ENCODE assay signal across 16 mouse cellular contexts in genomic region chr1:191880247-191880646, GRCm38 (mm10). TPM values are rescaled to one million over a fixed set of nuclear protein-coding genes. Genes with fewer than 3 reads are reported as not detected.
DNase-seq lines count a peak whose midpoint lies in the region; ATAC-seq and TF ChIP-seq lines count a peak whose summit lies in the region.
"Had no signal": no experiment of that assay in that cellular context is flagged by ENCODE, and none has a peak within 500 bp of the region (broad histone marks: within the 10 kb centered on the region; RNA-seq: fewer than 3 reads in every experiment).

No protein-coding gene starts in this region.

- no peak for TF ChIP-seq POLR2A in MEL (IDR thresholded peaks at IDR 0.05; ENCODE audit: control insufficient read depth in 1 of 2, insufficient read depth in 1 of 2, low read depth in 1 of 2, low read length in 2 of 2, poor library complexity in 1 of 2)

- no peak overlapping the region for H3K4me3 ChIP-seq in heart, embryonic 13.5 days
- H3K4me3 ChIP-seq in MEL (ENCODE audit: control insufficient read depth in 1 of 2, insufficient read depth in 1 of 2, low read depth in 2 of 2, low read length in 2 of 2): peak overlapping the region; percentile 3 to 28; a peak in 1 of 4 replicates
- H3K4me3 ChIP-seq: embryonic facial prominence, embryonic 13.5 days; forebrain, embryonic 12.5 days; hindbrain, embryonic 13.5 days had no signal

- no peak for TF ChIP-seq CTCF in MEL (IDR thresholded peaks at IDR 0.05 in 2 of 3, conservative IDR thresholded peaks at IDR 0.05 in 1 of 3; ENCODE audit: control insufficient read depth in 1 of 3, insufficient read depth in 1 of 3, low read depth in 2 of 3, low read length in 3 of 3, poor library complexity in 1 of 3, severe bottlenecking in 1 of 3)

- no peaks in the 10 kb centered on the region for H3K36me3 ChIP-seq in heart, embryonic 13.5 days
- H3K36me3 ChIP-seq in MEL (ENCODE audit: control insufficient read depth in 1 of 2, insufficient read depth in 2 of 2, low read length in 2 of 2): peaks cover 0 to 43% of the 10 kb centered on the region in 2 experiments; a peak in 2 of 4 replicates
- H3K36me3 ChIP-seq: embryonic facial prominence, embryonic 13.5 days; forebrain, embryonic 12.5 days; hindbrain, embryonic 13.5 days had no signal

- peak in 1 of 2 experiments; percentile 54; a peak in 2 of 4 replicates for TF ChIP-seq EP300 in MEL (IDR thresholded peaks at IDR 0.05; ENCODE audit: low read depth in 1 of 2, low read length in 2 of 2)

- H3K27ac ChIP-seq in heart, embryonic 13.5 days (replicated peaks): peak overlapping the region; percentile 53
- peak overlapping the region; percentile 20 for H3K27ac ChIP-seq in MEL (ENCODE audit: control insufficient read depth, low read depth, low read length)
- H3K27ac ChIP-seq: embryonic facial prominence, embryonic 13.5 days; forebrain, embryonic 12.5 days; hindbrain, embryonic 13.5 days had no signal

- no peak for DNase-seq in heart, postnatal 25 days (ENCODE audit: low spot score)
- DNase-seq in MEL (ENCODE audit: low read depth, low spot score) (peak; percentile 53), liver (peak; percentile 80)
- DNase-seq in cerebellum, adult 9-11 months: no peak
- DNase-seq in adrenal gland, postnatal 14 days: no peak
- DNase-seq: cerebellum, adult 9-10 months; kidney, postnatal 4 days; lung, postnatal 4 days; retina, postnatal 1 day; thymus, adult 18-20 months had no signal

- TF ChIP-seq RAD21 in MEL (IDR thresholded peaks at IDR 0.05; ENCODE audit: low read depth, low read length): no peak

- H3K9ac ChIP-seq in heart, embryonic 13.5 days: no peak overlapping the region
- H3K9ac ChIP-seq in MEL (ENCODE audit: control insufficient read depth, low read depth, low read length, poor library complexity, severe bottlenecking): no peak overlapping the region
- H3K9ac ChIP-seq: embryonic facial prominence, embryonic 13.5 days; forebrain, embryonic 12.5 days; hindbrain, embryonic 13.5 days had no signal

- H3K4me1 ChIP-seq in heart, embryonic 13.5 days: peaks cover 68% of the 10 kb centered on the region
- peaks cover 20 to 55% of the 10 kb centered on the region in 2 experiments for H3K4me1 ChIP-seq in MEL (ENCODE audit: control insufficient read depth in 1 of 2, insufficient read depth in 2 of 2, low read length in 2 of 2)

- 0 out of 2 replicates have a peak, but pooled peaks cover 9% of the 10 kb centered on the region for H3K27me3 ChIP-seq in heart, embryonic 13.5 days (replicated peaks)
- H3K27me3 ChIP-seq in MEL (ENCODE audit: control insufficient read depth in 1 of 2, insufficient read depth in 2 of 2, low read length in 2 of 2): no peaks in the 10 kb centered on the region
- H3K27me3 ChIP-seq: embryonic facial prominence, embryonic 13.5 days; hindbrain, embryonic 13.5 days had no signal

- intact Hi-C loops in heart, postnatal 25 days (cut with DNase I): no loop called here

- no peaks in the 10 kb centered on the region for H3K79me2 ChIP-seq in MEL (ENCODE audit: control insufficient read depth, insufficient read depth, low read length, poor library complexity)

- peak overlapping the region; percentile 7 for H3K4me2 ChIP-seq in heart, embryonic 13.5 days
- H3K4me2 ChIP-seq: embryonic facial prominence, embryonic 13.5 days; forebrain, embryonic 12.5 days; hindbrain, embryonic 13.5 days had no signal

- 53% methylated on average over 3 of the region's 3 CpGs for WGBS in heart, embryonic 13.5 days

- no peaks in the 10 kb centered on the region for H3K9me3 ChIP-seq in heart, embryonic 13.5 days
- H3K9me3 ChIP-seq in MEL (replicated peaks; ENCODE audit: insufficient read depth, low read length): no peaks in the 10 kb centered on the region
- H3K9me3 ChIP-seq: embryonic facial prominence, embryonic 13.5 days; forebrain, embryonic 12.5 days; hindbrain, embryonic 13.5 days had no signal

- peak; percentile 65 for ATAC-seq in heart, embryonic 13.5 days (ENCODE audit: extremely low read depth, insufficient number of reproducible peaks, low FRiP score, low TSS enrichment)
- ATAC-seq in megakaryocyte progenitor cell, adult 5-6 weeks (replicated peaks; ENCODE audit: poor library complexity): 0 out of 2 replicates have a peak, but pooled peaks have one; percentile 9
- ATAC-seq: midbrain, embryonic 16.5 days had no signal

TF ChIP-seq in MEL, 35 proteins besides CTCF, POLR2A, EP300 and RAD21:
- TF ChIP-seq TBP (IDR thresholded peaks at IDR 0.05; ENCODE audit: low read depth, low read length) (no peak), ETS1 (IDR thresholded peaks at IDR 0.05; ENCODE audit: low read depth, low read length) (0 out of 2 replicates have a peak, but pooled peaks have one; percentile 21), GABPA (IDR thresholded peaks at IDR 0.05; ENCODE audit: low read depth, low read length) (peak; percentile 80), MYC (IDR thresholded peaks at IDR 0.05; ENCODE audit: low read depth, low read length) (no peak), MAFK (IDR thresholded peaks at IDR 0.05; ENCODE audit: borderline replicate concordance, low read depth, low read length) (0 out of 2 replicates have a peak, but pooled peaks have one; percentile 24), USF2 (IDR thresholded peaks at IDR 0.05; ENCODE audit: borderline replicate concordance in 1 of 2, insufficient read depth in 1 of 2, low read depth in 1 of 2, low read length in 2 of 2) (no peak)
TF ChIP-seq in MEL: peak in this region for 3.

RNA-seq across cellular contexts. Expression of gene Slc30a1, which starts 26.3 kb away (rescaled TPM):
- 1.2 and 1.8 TPM in 2 replicates for polyA plus RNA-seq in heart, embryonic 13.5 days (2015; fragmentation: Nextera tagmentation; extraction: Ambion mirVana)
- 10 to 100 TPM; 18.4 to 25.6 TPM for total RNA-seq in heart, postnatal 25 days (2021)
- 10.2 and 10.7 TPM in 2 replicates for total RNA-seq in MEL (2012; rRNA removed)
- polyA plus RNA-seq in MEL (2012; ENCODE audit: insufficient read depth in 1 of 2, insufficient read length in 2 of 2, low read depth in 1 of 2, low replicate concordance in 2 of 2, missing spikeins in 1 of 2): 10 to 100 TPM in 1 of 2 experiments, not detected in 1; 10.4 TPM
- 4.7 TPM in 2 replicates for total RNA-seq in megakaryocyte progenitor cell, adult 5-6 weeks (2015)
- total RNA-seq in megakaryocyte progenitor cell, adult 5-6 weeks (2017): 5.3 and 5.6 TPM in 2 replicates
- 17.8 and 25.2 TPM in 2 replicates for total RNA-seq in adrenal gland, postnatal 14 days (2021)

RNA-seq across cellular contexts. Expression of gene Nek2, which starts 59.0 kb away (rescaled TPM):
- polyA plus RNA-seq in heart, embryonic 13.5 days (2015; fragmentation: Nextera tagmentation; extraction: Ambion mirVana): 31.7 and 33.9 TPM in 2 replicates
- total RNA-seq in heart, postnatal 25 days (2021): under 1 TPM; 0.57 to 0.78 TPM
- total RNA-seq in MEL (2012; rRNA removed): 34.9 and 35.8 TPM in 2 replicates
- polyA plus RNA-seq in MEL (2012; ENCODE audit: insufficient read depth in 1 of 2, insufficient read length in 2 of 2, low read depth in 1 of 2, low replicate concordance in 2 of 2, missing spikeins in 1 of 2): 10 to 100 TPM in 1 of 2 experiments, not detected in 1; 56.5 TPM
- total RNA-seq in megakaryocyte progenitor cell, adult 5-6 weeks (2015): 22.4 and 23.4 TPM in 2 replicates
- 35.8 and 36.8 TPM in 2 replicates for total RNA-seq in megakaryocyte progenitor cell, adult 5-6 weeks (2017)
- total RNA-seq in adrenal gland, postnatal 14 days (2021): 9.3 and 10.0 TPM in 2 replicates

Comparison
In these comparisons a context has a peak if more than half of its experiments do, and no peak if none do; other contexts are left out.
1. DNase-seq: peak in MEL (single experiment) and liver (single experiment); none in heart, postnatal 25 days (single experiment), cerebellum, adult 9-11 months (single experiment) and adrenal gland, postnatal 14 days (single experiment).